Mouse (Mus musculus) liver, postnatal 0 days (tissue): Measurements from ENCODE around the gene Olfr54.

ENCODE experiments used
- CTCF ChIP-seq: sonication (generic); IDR thresholded peaks from 2 replicates; pipeline ENCODE4 v1.5.1; 2016; ENCODE audit warnings: antibody characterized with exemption, low read depth
- EP300 ChIP-seq: IDR thresholded peaks from 2 replicates; pipeline ENCODE4 v1.6.1; 2016; ENCODE audit warnings: antibody characterized with exemption, low read depth, mild to moderate bottlenecking

GRCm38 (mm10) chr11:51013936-51014335 lies at the start of gene Olfr54:
- TF ChIP-seq CTCF = no peak
- no peak for TF ChIP-seq EP300
